Mouse (Mus musculus) heart, postnatal 0 days (tissue): ENCODE measurements at regions not wholly inside any gene's neighbourhood (a gene's known extent, or its start where the extent isn't known, plus 50 kb on each side); places are given as distances from the start of the nearest gene placed in this dataset.

Experiments used
- CTCF ChIP-seq: IDR thresholded peaks from 2 replicates; pipeline ENCODE4 v1.5.1; 2016; ENCODE audit warnings: antibody characterized with exemption, control low read depth, low read depth
- EP300 ChIP-seq: IDR thresholded peaks from 2 replicates; pipeline ENCODE4 v1.6.1; 2016; ENCODE audit warnings: antibody characterized with exemption, low read depth

DNA sequence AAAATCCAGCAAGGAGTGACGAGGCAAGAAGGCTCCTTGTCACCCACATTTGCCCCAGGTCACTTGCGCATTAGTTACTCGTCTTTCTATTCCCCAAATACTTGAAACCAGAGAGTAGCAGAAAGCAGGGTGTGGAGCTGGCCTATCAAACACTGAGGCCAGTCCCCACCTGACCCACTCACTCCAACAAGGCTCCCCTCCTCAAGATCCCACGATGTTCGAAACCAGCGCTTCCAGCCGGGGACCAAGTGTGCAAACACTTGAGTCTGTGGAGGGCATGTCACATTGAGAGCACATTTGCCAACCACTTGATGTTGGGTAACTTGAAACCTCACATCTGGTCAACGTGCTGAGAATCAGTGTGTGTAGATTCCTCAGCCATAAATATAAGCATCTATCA, 148.4 kb upstream of the Sdk2 start:
- TF ChIP-seq CTCF: no peak
- TF ChIP-seq EP300: no peak
